Mouse (Mus musculus) spleen, adult 2 months (tissue): Measurements from ENCODE around the gene Cox10.

ENCODE experiments used
- CTCF ChIP-seq: fragments of 200-500 bp; IDR thresholded peaks from 2 replicates; pipeline ENCODE4 v1.5.1; 2011; ENCODE audit warnings: mild to moderate bottlenecking, inconsistent platforms; ENCODE audit not compliant: insufficient read depth, insufficient read length, insufficient replicate concordance; ENCODE audit errors: extremely low read depth
- POLR2A ChIP-seq: fragments of 200-500 bp; IDR thresholded peaks from 2 replicates; pipeline ENCODE4 v1.6.1; 2011; ENCODE audit warnings: low read depth, low read length, inconsistent platforms

DNA sequence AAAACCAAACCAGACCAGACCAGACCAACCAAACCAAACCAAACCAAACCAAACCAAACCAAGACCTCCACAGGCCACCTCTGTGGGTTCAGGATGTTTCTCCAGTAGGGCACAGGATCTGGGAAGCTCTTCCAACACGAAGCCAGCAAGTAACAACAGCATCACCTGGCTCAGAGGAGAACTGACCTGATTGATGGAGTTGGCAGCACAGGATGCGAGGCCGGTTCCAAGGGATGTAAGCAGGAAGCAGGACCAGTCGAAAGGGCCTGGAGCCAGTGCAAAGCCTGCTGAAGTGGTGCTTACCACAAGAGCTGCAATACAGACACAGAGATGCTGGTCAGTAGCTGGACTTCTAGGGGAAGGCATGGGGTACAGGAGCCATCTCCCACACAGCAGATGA, 34.2 kb downstream of the Cox10 start:
- TF ChIP-seq CTCF = no peak
- TF ChIP-seq POLR2A = no peak
